Mouse (Mus musculus): ENCODE measurements at regions not wholly inside any gene's neighbourhood (a gene's known extent, or its start where the extent isn't known, plus 50 kb on each side); places are given as distances from the start of the nearest gene placed in this dataset.

DNA sequence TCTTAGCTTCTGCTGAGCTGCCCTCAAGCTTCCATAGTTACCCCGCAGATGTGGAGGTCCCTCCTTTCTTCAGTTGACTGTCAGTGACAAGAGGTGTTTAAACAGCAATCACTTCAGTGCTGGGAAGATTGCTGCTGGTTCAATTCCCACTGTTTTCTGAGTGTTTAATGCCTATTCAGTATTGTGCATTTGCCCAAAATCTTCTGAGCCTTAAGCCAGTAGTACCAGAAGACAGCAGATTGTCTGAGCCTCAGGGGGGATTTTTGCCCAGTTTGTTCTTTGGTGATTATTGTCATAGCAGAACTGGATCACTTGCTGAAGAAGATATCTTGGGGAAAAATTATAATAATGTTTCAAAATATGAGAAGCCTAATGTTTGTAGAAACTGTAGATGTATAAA, 135.3 kb upstream of the Zfand5 start:
- no peak for TF ChIP-seq CTCF (IDR thresholded peaks at IDR 0.05; ENCODE audit: borderline replicate concordance, control insufficient read depth, extremely low read depth, insufficient read depth, low read length, poor library complexity)
- no peak for TF ChIP-seq POLR2A (IDR thresholded peaks at IDR 0.05; ENCODE audit: control insufficient read depth, extremely low read depth, insufficient read depth, low read length, poor library complexity)

Measured in thymus, adult 2 months (tissue).